Mouse (Mus musculus) CD4-positive, CD25-positive, alpha-beta regulatory T cell, adult 4 months (primary cell): ENCODE measurements around the gene Atp13a3. TPM values are rescaled to one million over a fixed set of nuclear protein-coding genes. Genes with fewer than 3 reads are reported as not detected.
A peak's percentile ranks its signal among the peaks of the same experiment; 100 is the strongest.

Experiments used
- ATAC-seq: one replicate; pipeline ENCODE4 v1.8.0; 2017
- polyA plus RNA-seq, 2 experiments: library from polyadenylated mRNA; unstranded; fragments of 100-300 nt; shearing (Covaris generic); gene quantifications; one replicate each; pipeline ENCODE4 v1.2.1; 2017

The Atp13a3 gene
- polyA plus RNA-seq, 2 experiments from 2014 or later: 8.8 to 13.1 TPM

DNA sequence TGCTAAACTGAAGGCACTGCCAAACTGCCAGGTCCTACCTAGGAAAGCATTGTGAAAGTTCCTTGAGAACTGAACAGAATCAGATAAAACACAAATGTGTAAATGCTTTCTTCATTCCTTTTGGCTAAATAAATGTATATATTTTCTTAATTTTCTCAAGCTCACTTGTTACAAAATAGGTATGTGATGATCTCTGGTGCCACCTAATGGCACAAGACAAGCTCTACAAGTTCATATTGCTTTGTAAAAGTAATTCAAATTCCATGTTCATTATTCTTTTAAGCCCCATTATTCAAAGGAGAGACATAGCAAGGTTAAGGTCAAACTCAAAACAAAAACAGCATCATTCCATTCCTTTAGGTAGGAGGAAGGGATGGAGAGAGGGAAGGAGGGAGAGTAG lies 91.5 kb downstream of the Atp13a3 start:
- no peak for ATAC-seq

DNA sequence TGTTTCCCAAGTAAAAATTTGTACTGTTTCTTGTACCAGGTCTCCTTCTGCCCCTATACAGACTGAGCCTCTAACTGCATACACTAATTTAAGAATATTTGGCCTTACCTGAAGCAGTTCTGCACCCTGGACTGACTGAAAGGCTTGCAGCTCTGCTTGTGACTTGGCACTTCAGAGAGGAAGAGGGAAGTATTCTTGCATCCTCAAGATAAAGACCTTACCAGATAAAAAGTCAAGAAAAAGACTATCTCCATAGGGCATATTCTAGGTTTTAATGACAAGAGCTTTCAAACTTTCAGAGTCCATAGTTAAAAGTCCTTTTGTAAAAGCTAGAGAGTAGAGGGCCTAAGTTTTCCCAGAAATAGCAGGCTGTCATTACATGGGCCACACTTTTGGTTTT lies 95.1 kb downstream of the Atp13a3 start, which contains the start of gene Gp5:
Gene Gp5 (minus strand): TSS at position 133 of the 400 bp plus-strand sequence.
- ATAC-seq: no peak

DNA sequence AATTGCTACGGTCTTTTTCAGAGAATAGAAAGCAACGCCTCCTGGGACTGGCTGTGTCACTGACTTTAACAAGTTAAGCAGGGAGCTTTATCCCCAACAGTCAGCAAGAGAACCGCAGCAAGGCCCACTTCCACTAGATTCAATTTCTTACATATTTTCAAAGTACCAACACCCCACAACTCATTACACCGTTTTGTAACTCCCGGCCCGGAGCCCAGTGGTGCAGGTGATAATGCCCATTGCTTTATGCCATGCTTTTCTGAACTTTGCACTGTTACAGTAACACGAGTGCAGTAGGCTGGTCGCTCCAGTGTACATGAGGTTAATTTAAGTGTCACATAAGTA lies 95.6 kb downstream of the Atp13a3 start:
- ATAC-seq: no peak

DNA sequence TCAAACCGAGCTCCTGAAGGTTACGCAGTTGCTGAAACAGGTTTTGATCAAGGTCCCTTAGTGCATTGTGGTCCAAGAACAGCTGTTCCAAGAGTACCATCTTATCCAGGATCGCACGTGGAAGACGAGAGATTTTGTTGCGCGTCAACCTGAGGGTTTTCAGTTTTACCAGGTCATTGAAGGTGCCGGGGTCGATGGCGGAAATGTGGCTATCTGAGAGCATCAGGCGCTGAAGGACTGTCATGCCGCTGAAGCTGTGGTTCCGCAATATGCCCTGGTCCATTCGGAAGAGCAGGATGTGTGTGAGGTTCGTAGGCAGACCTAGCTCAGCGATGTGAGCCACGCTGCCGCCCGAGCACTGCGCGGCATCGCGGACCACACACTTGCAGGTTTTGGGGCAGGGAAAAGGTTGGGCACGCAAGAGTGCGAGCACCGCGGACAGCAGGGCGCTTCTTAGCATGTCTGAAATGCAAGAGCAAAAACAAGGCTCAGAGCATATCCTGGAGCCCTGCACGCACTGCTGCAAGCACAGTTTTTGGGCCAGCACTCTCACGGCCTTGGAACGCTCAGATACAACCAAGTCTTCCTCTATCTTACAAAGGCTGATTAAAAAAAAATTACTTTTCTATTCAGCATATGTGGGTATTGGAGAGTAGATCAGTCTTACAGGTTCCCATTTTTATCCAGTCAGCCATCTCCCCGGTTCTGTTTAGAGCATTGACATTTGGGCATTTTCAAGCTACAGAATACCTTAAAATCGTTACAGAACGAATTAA lies 96.2 kb downstream of the Atp13a3 start:
- ATAC-seq: no peak

DNA sequence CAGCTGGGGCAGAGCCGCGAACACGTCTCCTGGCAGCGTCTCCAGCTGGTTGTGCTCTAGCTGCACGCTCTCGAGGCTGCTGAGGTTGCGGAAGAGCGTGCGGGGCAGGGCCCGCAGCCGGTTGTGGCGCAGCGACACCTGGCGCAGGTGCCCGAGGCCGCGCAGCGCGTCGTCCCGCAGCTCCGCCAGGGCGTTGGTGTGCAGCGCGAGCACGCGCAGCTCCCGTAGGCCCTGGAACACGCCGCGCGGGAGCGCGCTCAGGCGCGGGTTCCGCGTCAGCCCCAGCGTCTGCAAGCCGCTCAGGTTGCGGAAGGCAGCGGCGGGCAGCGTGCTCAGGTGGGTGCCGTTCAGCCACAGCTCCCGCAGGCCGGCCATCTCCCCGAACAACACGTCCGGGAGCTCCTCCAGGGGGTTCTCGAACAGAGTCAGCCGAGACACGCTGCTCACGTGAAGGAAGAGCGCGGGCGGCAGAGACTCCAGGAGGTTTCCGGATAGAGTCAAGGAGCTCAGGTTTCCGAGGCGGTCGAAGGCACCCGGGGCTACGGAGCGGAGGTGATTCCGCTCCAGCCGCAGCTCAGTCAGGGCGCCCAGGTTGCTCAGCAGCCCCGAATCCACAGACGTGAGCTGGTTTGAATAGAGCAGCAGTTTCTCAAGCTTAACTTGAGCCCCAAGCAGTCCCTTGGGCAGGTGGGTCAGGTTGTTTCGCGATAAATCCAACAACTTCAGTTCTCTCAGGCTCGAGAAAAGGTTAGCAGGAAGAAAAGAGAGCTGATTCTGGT lies 97.0 kb downstream of the Atp13a3 start:
- peak; percentile 63 for ATAC-seq

DNA sequence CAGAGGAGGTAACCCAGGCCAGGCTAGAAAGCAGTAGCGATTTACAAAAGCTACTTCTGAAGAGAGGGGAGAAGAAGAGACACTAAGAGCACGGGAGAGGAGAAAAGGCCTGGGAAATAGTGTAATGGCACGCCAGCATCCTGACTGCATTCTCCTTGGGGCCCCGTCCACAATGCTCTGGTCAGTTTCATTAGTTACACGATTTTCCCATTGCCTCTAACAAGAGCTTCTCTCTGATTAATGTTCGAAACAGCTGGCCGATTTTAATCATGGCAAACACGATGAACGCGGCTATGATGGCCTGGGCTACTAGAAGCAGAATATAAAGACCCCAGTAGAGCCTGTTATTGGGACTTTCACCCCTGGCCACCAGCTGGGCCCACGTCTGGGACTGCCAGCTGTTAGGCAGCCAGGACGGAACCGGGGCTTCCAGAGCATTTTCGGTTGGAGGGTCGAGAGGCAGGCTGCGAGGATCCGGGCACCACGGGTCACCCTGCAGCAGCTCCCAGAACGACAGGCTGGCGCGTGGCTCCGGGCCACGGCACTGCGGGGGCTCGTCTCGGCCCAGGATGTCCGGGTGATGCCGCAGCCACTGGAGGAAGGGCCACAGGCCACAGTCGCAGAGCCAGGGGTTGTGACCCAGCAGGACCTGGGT lies 97.7 kb downstream of the Atp13a3 start:
- ATAC-seq: peak; percentile 13

DNA sequence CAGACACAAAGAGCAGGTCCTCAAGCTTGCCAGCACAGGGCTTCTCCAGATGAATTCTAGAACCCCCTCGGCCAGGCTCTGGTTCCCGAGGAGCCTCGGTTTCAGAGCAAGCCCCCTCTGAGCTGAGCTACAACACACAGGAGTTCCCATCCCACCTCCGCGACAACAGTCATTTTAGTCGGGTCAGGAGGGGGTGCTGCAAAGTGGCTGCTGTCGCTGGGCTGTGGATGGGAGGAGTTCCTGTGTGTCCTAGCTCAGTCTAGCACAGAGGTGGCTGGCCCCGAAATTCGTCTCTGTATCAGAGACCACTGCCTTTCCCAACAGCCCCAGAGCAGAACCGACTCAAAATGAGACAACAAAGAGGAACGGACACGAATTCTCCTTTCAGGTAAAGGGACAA lies 98.5 kb downstream of the Atp13a3 start:
- no peak for ATAC-seq

DNA sequence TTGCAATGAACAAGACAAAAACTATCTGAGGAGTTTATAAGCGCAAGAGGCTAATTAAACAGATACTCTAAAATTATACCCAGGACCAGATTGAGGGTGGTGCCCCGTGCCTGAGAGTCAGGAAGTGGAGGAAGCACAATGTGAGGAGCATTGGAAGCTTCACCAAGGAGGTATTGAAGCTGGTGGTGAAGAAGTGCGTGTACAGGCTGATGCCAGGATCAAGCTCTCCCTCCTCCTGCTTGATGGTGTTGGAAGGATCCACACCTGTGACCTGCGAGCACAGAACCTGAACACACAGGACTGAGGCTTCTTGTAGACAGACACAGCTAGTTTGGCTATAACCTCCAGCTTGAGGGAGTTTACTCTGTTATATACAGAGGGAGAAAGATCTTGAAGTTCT lies 99.7 kb downstream of the Atp13a3 start:
- no peak for ATAC-seq

DNA sequence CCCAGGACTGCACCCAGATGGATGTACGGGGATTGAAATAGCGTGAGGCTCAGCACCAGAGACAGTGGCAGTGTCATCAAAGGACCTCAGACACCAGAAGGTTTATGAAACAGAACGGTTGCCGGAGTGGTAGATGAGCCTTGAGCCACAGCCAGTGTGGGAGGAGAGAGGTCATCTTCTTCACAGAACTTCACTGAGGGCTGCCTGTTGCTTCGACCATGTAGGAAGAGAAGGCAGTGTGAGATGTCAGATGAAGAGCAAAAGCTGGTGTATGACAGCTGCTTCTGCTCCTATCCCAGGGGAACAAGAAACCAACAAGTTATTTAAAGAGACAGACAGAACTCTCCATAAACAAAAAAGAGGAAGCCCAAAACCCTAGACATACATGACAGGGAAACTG lies 101.5 kb downstream of the Atp13a3 start:
- ATAC-seq: no peak

DNA sequence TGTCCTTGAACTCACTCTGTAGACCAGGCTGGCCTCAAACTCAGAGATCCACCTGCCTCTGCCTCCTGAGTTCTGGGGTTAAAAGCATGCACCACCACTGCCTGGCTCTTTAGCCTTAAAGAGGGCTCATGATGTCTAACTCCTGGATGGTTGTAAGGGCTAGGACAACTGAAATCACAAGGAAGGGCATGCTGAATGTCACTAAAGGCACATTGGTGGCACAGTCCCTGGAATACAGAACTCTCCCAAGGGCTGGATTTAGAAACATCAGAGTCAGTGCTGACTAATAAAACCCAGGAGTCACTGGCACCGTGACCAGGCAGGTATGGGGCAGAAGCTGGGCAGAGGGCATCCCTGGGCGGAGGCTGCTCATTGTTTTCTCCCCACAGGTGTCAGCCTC lies 102.4 kb downstream of the Atp13a3 start:
- ATAC-seq: no peak

DNA sequence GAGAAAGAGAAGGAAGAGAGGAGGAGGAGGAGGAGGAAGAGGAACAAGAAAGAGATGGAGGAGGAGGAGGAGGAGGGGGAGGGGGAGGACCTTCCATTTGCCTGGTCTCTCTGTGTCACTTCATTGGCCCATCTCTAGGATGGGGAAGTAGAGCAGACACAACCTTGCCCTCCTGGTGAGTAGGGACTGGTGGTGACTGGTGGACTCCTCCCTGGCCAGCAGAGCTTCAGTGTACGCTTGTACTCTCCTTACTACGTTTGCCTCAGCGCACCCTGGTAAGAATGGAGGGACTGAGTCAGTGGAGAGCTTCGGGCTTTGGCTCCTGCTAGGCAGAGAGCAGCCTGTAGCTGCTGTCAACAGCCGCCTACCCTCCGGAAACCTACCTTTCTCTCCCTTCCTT lies 103.1 kb downstream of the Atp13a3 start:
- ATAC-seq: no peak

DNA sequence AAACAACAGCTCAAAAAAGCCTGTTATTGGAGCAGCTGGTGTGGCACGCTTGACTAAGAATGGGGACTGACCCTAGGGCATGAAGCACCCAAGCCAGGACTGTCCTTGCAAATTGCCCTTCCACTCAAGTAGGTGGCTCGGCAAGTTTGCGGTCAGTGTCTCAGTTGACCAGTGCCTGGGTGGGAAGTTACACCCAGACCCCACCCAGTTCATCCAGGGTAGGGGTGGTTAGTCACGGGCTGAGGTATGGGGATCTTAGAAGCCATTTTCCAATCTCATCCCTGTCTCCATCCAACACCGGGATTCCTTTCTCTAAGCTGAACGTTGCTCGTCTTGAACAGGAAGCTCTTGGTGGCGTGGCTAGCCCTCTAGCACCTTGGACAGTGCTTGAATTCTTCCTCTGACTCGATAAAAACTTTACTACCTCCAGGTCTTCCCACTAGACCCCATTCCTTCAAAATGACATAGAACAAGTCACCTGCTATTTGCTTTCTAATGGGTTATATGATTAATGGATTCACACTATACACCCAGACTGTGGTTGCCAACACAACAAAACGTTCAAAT lies 106.0 kb downstream of the Atp13a3 start:
- no peak for ATAC-seq

DNA sequence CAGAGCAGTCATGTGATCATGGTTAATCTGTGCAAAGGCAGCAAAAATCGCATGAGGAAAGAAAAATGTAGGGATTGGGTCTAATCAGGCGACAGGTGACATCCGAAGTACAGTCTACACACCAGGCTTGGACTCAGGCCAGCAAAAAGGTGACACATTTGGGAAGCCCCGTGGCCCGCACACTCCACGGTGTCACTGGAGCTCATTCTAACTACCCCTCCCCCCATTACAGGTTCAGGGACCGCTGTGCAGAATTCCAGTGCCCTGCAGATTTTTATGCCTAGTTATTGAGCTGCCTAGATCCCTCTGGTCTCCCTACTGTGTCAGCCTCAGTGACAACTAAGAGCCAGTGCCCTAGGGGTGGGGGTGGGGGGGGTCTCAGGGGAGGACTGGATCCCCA lies 108.3 kb downstream of the Atp13a3 start:
- no peak for ATAC-seq

DNA sequence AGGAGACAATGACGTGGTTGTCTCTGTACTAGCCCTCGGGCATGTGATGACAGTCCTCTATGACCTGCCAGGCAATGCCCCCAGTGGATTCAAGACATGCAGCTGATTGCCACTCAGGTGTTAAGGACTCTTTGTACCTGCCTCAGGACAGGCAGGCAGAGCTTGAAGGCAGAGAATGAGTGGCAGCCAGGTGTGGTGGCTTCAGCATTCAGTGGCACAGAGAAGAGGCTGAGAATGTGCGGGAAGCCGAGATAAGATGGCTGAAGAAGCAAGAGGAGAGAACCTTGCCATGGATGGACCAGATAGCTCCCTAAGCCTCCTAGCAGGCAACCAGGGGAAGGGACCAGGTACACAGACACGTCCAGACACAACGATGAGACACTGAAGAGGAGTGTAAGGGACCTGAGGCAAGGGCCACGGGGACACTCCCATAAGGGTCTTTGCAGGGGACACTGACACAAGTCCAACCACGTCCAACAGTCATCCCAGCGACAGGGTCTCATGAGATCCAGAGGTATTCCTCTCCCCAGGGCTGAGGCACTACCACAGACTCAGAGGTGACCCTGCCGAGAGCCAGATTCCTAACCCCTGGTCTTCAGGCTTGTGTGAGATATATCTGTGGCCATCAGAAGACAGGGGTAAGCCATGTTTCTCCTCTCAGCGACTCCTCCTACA lies 109.0 kb downstream of the Atp13a3 start:
- no peak for ATAC-seq

DNA sequence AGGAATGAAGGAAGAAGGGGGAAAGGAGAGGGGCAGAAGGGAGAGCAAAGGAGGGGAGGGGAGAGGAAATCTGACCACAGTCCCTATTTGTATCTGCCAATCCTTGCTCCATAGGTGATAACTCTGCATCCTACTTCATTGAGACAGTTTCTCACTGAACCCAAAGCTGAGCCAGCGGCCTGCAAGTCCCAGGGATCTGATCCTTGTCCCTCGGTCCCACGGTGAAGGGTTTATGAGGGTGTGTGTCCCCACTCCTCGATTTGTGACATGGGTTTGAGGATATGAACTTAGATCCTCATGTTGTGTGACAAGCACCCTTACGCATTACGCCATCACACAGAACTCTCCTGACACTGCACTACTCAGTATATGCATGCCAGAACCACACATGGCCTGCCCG lies 110.7 kb downstream of the Atp13a3 start:
- no peak for ATAC-seq

DNA sequence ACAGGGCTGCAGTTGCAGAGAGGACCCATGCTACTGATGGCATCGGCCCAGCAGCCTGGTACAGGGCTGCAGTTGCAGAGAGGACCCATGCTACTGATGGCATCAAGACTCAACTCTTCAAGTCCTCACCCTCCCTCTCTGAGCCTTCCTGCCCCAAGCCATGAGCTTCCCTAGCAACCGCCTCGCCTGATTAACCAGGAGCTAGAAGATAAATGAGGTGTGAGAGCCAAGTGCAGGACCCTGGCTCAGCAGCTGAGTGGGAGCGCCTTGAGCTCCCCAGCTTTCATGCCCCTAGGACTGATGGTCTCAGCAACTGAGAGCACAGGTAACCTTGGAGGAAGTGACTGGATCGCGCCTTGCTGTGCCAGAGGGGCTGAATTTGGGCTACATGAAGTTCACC lies 115.3 kb downstream of the Atp13a3 start:
- no peak for ATAC-seq

DNA sequence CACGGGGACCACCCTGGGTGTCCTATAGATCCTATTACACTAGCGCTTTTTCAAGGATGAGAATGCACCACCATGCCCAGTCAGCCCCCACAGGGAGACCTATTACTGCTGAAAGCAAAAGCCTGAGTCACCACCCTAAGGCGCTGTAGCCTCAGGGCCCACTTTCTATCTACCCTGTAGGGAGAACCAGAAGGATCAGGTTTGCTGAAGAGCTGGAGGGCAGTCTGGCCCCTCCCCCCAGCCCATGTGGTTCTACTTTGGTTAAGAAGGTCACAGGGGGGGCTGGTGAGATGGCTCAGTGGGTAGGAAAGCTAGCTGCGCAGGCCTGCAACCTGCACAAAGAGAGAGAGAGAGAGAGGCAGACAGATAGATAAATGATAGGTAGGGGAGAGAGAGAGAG lies 120.1 kb downstream of the Atp13a3 start:
- ATAC-seq: no peak

DNA sequence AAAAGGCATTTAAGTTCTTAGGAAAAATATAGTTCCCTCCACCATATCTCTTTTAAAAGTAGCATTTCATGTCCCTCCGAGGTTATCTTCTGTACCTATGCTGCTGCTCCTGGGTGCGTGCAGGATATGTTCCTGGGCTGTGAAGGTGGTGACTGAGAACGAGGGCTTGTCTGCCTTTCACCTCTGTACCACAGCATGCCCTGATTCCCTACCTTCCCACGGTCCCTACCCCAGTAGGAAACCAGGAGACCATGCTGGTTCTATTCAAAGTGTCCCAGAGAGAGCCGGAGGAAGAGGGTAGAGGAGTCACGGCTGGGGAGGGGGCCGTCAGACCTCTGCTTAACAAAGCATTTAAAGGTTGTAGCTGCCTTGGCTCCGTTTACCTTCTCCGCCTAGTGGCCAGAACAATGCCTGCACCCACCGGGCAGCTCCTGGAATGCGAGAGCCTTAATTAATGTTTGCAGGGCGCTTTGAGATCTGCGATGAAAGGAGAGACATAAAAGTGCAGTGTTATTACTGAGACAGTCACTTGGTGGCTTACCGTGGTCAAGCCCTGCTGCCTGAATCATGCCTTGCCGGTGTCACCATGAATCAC lies 121.9 kb downstream of the Atp13a3 start:
- peak; percentile 43 for ATAC-seq

DNA sequence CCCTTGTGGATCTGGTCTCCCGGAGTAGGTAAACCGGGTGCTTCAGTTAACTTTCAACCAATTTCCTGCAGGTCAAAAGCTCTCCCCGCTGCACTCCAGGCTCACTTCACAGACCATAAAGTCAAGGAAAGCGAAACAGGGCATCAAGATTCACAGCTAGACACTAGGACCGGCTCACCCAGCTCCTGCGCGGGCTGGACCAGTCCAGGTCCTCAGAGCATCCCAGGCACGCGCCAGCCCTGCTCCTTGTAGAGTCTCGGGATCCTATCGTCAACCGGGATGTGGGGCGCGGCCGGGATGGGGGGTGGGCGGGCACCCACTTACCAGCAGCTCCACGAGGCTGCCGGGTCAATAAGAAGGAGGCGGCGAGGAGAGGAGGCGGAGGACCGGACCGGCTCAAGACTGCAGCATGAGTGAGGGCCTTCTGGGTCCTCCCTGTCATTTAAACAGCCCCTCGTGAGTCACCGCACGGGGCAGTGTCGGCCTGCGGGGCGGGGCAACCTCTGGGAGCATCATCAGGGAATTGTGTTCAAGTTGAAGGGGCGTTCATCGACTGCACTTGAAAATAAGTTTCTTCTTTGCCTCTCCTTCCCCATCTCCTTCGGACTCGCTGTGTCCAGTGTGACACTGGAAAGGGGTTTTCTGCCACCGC lies 122.8 kb downstream of the Atp13a3 start, which contains the start of gene Lrrc15:
Gene Lrrc15 (minus strand): TSS at position 413 of the 652 bp plus-strand sequence.
- no peak for ATAC-seq

DNA sequence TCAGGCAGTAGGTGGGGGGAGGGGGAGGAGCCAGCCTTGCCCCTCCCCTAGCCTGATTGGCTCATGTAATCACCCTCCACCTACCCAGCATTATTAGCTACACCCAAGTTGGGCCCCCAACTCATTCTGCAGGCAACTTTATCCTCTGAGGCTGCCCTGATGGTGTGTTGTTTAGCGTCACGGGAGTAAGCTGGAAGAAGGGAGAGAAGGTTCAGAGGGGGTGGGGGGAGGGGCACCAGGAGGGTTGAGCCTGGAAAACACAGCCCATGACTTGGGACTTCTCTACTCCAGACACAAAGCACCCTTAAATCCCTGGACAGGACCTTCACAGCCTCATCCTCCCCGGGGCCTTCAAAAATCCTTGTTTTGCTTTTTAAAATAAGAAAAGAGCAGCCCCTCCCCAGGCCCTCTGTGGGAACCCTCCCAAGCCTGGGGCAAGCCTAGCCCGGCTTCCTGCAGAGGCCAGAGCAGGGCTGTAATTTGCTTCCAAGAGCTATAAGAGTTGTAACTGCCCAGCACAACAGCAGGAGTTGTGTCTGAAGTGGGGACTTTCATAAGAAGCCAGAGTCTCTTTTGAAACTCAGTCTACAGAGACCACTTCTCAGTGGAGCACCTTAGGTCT lies 125.0 kb downstream of the Atp13a3 start:
- no peak for ATAC-seq

DNA sequence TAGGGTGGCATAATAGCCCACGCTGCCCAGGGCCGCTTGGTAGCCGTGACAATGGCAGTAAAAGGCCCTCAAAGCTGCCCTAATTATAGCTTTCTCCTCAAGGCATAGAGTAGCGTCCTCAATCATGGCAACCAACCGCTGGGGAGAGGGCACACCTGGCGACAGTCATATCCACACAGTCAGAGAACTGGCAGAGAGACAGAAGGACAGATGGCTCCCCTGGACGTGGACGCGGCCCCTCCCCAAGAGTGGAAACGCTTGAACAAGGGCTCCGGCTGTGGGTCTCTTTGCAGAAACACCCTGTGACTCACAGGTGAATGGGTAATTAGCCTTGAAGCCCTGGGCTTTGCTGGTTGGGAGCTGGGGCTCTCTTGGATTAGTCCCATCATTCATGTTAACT lies 127.4 kb downstream of the Atp13a3 start:
- ATAC-seq: no peak
